Mouse (Mus musculus) ovary, adult 18-20 months (tissue): ENCODE results near the gene Pi4k2b.
"Not testable (repeated sequence)": the region's sequence is repeated elsewhere in the genome, so short reads cannot be mapped to it uniquely, and the experiment has no call there.

ENCODE experiments used
- DNase-seq: peaks from one replicate; pipeline ENCODE4 v3.0.0; 2022; ENCODE audit warnings: low spot score, mixed read lengths

Gene Pi4k2b

GRCm38 (mm10) chr5:52776466-52777354 is 35.3 kb downstream of the Pi4k2b start:
- not testable (repeated sequence) for DNase-seq

DNA sequence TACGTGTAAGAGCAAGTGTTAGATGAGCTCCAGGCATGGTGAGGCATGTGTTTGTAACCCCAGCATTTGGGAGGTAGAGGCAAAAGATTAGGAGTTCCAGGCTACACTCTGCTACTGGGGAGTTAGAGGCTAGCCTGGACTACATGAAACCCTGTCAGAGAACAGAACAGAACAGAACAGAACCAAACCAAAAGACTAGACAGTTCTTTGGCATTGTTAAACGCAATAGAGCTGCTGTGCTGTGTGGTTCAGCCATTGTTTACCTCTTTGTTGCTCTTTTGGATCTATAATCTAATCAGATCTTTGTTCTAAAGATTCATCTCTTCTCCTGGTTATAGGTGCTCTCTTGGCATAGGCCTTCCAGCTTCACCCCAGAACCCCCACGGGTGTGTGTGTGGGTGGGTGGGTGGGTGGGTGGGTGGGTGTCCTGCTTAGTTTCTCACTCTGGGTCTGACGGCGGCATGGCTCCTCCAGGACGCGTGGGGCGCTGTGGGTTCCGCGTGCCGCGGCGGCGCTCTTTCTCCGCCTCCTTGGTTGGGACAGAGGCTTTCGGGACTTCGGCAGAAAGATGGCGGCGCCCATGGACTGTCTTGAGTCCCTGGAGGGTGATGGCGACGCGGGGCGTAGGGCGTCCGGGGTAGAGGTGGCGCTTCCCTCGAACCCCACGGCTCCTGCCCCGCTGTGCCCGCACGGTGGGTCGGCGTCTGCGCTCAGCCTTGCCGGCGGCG is 41.3 kb downstream of the Pi4k2b start:
- peak; percentile 74 for DNase-seq

- no peak for DNase-seq
Observed at GRCm38 (mm10) chr5:52783251-52783620, 41.9 kb downstream of the Pi4k2b start.

DNA sequence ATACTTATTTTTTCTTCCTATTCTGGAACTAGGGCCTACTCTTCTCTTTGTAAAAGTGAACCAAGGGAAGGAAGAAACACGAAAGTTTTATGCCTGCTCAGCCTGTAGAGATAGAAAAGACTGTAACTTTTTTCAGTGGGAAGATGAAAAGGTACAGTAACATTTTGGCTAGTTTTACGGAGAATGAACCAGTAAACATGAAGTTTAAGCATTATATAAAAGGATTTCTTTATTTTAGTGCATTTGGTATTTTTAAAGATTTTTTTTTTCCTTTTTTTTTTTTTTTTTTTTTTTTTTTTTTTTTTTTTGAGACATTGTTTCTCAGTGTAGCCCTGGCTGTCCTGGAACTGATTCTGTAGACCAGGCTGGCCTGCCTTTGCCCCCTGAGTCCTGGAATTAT is 42.6 kb downstream of the Pi4k2b start:
- no peak for DNase-seq

DNA sequence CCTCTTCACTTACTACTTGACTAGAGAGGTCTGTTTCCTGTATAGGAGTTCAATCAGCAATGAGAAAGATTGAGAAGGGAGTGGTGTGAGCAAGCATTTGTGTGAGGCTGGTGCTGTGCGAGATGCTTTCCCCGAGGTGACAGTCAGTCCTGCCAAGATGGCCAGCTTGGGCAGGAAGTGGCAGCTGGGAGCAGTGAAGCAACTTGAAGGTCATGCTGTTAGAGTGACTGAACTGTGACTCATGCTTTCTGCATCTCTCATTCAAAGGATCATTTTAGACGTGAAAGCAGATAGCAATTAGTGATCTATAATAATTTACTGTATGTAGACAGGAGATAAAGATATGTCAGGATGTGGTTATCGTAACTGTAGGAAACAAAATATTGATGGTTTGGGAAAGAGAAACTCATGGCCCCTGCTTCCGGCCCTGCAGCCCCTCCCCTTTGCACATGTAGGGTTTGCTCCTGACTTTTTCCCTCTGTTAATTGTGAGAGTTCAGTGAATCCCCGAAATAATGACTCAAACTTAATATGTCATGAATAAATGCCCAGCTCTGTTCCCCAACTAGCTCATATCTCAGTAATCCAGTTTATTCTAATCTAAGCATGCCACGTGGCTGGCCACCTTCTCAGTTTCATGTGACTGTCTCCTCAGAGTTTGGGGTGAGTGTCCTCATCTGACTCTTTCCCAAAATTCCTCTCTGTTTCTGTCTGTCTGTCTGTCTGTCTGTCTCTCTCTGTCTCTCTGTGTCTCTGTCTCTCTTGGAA is 45.4 kb downstream of the Pi4k2b start:
- DNase-seq = no peak

- DNase-seq = no peak
Observed at GRCm38 (mm10) chr5:52793230-52793629, 51.9 kb downstream of the Pi4k2b start.

GRCm38 (mm10) chr5:52794109-52794508 is 52.7 kb downstream of the Pi4k2b start:
- DNase-seq = no peak

DNA sequence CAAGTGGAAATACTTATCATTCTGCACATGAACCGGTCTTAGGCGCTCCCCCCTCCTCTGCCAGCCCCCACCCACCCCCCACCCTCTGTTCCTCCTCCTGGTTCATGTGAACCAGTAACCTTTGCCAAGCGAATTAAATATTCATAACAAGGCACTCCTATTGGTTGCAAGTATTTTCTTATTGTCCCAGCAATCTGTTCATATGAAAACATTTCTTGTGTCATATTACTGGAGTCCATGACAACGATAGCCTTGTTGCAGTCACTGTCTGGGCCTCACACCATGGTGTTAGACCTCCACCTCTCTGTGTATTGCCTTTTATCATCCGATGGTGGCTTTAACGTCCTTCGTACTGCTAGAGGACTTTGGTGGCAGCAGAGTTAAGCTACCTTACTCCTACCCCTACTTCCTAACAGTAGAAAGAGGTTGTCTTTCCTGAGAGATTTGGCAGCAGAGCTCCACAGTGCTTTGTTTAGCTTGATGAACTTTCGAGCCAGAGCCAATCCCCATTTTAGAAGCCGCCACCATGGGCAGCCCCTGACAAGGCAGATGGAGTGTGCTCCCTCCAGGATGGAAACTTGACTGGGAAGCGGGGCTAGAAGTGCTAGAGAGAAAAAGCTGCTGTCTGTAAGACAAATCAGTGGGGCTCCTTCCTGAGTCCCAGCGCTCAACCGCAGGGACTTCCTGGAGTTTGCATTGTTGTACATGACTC is 58.1 kb downstream of the Pi4k2b start:
- DNase-seq = no peak

DNA sequence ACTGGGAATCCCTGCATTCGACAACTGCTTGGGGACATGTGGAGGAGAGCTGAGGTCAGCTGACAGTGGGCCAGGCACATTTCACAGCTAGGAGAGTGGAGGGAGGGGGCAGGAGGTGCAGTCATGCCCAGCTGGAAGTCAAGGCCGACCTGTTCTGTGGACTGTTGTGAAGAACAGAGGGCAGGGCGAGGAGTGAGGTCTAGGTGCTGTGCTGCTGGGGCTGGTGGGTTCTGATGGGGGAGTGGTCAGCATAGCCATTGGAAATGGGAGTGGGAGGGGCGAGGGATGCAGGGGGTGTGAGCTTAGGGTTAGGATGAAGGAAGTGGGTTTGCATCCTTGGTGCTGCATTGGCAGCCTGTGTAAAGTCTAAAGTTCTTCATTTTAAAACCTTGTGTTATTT is 64.4 kb downstream of the Pi4k2b start:
- no peak for DNase-seq

DNA sequence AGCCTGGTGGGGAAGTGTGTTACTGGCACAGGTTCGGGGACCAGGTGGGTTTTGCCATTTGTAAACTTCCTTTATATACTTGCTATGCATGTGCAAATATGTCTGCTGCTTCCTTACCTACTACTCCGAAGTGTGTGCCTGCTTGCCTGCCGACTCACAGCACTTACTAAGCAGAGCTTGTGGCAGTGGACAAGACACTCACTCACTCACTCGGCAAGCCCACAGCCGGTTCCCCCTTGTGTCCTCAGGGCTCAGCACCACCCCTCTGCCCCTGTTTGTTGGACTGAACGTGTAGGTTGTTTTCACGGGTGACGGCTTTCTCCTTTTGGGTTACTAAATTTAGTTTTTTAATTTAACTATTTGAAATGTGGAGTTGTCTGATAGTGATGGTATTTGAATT is 65.0 kb downstream of the Pi4k2b start:
- no peak for DNase-seq

DNA sequence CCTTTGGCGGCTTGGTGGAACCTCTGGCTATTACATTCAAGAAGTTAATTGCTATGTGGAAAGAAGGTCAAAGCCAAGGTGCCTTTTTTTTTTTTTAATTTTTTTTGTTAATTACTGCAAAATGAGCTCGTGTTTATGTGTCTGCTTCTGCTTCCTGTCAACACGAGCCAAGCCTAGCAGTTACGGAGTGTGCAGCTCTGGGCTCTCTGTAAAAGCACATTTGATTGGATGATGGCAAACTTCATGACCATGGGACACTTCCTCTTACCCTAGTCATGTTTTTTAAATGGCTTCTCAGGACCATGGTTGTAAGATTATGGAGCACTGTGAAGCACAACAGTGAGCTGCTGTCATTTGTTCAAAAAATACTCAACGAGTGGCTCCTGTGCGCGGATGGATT is 65.7 kb downstream of the Pi4k2b start:
- DNase-seq = no peak

- DNase-seq = no peak
Observed at GRCm38 (mm10) chr5:52810446-52810845, 69.1 kb downstream of the Pi4k2b start.

DNA sequence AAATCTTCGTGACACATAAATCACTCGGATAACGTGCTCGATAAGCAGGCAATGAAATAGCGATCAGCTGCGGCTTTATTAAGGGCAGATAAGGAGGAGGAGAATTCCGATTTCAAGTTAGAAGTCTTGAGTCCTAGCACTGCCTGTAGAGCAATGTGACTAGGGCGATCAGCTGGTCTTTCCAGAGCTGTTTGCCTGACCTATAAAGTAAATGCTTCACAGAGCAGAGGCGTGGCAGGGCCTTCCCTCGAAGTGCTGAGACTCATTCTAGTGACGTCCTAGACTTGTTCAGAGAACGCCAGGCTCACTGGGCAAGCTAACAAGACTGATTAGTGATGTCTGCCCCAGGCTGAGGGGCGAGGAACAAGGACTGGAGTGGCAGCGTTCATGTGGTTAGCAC is 69.7 kb downstream of the Pi4k2b start:
- no peak for DNase-seq

GRCm38 (mm10) chr5:52812456-52812855 is 71.1 kb downstream of the Pi4k2b start:
- DNase-seq = no peak

DNA sequence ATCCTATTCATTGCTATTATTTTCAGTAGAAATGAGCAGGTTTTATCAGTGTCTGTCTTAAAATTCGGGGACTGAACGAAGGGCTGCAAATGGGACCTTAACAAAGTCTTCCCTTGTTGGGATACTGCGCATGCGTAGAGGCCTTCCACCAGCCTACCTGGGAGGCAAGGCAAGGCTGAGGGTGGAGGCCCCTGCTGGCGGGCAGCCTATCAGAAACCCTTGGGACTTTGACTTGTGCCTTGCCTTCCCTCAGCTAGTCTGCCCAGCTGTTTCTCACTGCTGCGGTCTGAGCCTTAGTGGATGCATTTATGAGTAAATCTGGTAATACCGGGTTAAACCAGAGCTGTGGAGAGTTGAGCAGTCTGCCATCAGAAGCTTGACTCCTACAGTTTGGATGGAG is 71.9 kb downstream of the Pi4k2b start:
- DNase-seq = no peak

DNA sequence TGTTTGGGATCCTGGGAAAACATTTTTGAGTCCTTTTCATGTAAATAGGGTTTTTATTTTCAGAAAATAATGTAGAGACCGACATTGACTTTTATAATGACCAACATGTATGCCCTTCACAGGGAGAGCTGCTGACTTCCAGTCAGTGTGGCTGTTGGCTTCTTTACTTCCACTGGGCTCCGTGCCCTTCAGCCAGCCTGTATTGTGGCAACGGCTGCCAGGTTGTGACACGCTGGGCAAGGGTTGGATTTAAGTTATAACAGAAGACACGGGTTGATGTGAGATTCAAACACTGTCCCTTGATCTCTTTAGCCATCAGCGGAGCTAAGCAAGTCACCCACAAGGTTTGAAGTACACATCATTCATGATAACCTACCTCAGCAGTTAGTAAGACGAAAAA is 77.3 kb downstream of the Pi4k2b start:
- no peak for DNase-seq
